Mouse (Mus musculus) lung, embryonic 15.5 days (tissue): ENCODE results near the gene Zfp709. TPM values are rescaled to one million over a fixed set of nuclear protein-coding genes. Genes with fewer than 3 reads are reported as not detected.
"Not testable (repeated sequence)": the region's sequence is repeated elsewhere in the genome, so short reads cannot be mapped to it uniquely, and the experiment has no call there.

Source experiments
- ATAC-seq: fragments of 200-750 bp; cut with Nextera tagmentation; 2 replicates; pipeline ENCODE4 v1.8.0; 2017; ENCODE audit warnings: moderate number of reproducible peaks, borderline replicate concordance; ENCODE audit not compliant: low FRiP score, low TSS enrichment; ENCODE audit errors: extremely low read depth
- H3K27ac ChIP-seq: fragments of 300-500 bp; sonication (generic); 2 replicates; pipeline ENCODE4 v1.5.1; 2015; ENCODE audit warnings: moderate library complexity, mild to moderate bottlenecking, inconsistent platforms
- H3K27me3 ChIP-seq: fragments of 300-500 bp; sonication (generic); 2 replicates; pipeline ENCODE4 v1.6.1; 2015; ENCODE audit warnings: inconsistent platforms
- H3K36me3 ChIP-seq: fragments of 300-500 bp; sonication (generic); 2 replicates; pipeline ENCODE4 v1.6.1; 2015; ENCODE audit warnings: inconsistent platforms
- H3K4me1 ChIP-seq: fragments of 300-500 bp; sonication (generic); 2 replicates; pipeline ENCODE4 v1.6.1; 2015; ENCODE audit warnings: inconsistent platforms
- H3K4me2 ChIP-seq: fragments of 300-500 bp; sonication (generic); 2 replicates; pipeline ENCODE4 v1.6.1; 2015; ENCODE audit warnings: inconsistent platforms, mild to moderate bottlenecking, moderate library complexity
- H3K4me3 ChIP-seq: fragments of 300-500 bp; sonication (generic); 2 replicates; pipeline ENCODE4 v1.5.1; 2015; ENCODE audit warnings: mild to moderate bottlenecking, inconsistent platforms
- H3K9ac ChIP-seq: fragments of 300-500 bp; sonication (generic); 2 replicates; pipeline ENCODE4 v1.6.1; 2015; ENCODE audit warnings: inconsistent platforms
- H3K9me3 ChIP-seq: fragments of 300-500 bp; sonication (generic); 2 replicates; pipeline ENCODE4 v1.6.1; 2016; ENCODE audit warnings: inconsistent platforms
- WGBS: fragments of 180-500 bp; shearing (Covaris S2); methylation state at CpG from one replicate; pipeline ENCODE4 v1.1.7; 2015; 5-methylcytosine and 5-hydroxymethylcytosine counted together
- polyA plus RNA-seq: library from polyadenylated mRNA; unstranded; fragments of >200 nt; fragmentation: Nextera tagmentation; extraction: Ambion mirVana; gene quantifications from 2 replicates; pipeline ENCODE4 v1.2.1, GENCODE M21; 2015

Gene Zfp709
- polyA plus RNA-seq, 1 experiment from 2014 or later = 6.5 TPM

DNA sequence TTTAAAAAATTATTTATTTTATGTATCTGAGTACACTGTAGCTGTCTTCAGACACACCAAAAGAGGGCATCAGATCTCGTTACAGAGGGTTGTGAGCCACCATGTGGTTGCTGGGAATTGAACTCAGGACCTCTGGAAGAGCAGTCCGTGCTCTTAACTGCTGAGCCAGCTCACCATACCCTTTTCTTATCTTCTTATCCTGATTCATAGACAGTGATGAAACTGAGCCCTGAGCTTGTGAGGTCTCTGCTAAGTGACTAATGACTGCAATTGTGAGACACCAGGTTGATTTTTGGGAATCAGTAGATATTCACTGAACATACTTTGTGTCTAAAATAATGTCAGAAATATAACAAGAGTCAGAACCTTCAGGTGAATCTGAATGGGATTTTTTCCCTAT lies 56.2 kb downstream of the Zfp709 start:
- not testable (repeated sequence) for H3K9me3 ChIP-seq, H3K4me1 ChIP-seq, H3K36me3 ChIP-seq, H3K27ac ChIP-seq, H3K9ac ChIP-seq, ATAC-seq, H3K27me3 ChIP-seq, H3K4me3 ChIP-seq, H3K4me2 ChIP-seq
- WGBS = 76% methylated on average over 2 of the region's 2 CpGs

DNA sequence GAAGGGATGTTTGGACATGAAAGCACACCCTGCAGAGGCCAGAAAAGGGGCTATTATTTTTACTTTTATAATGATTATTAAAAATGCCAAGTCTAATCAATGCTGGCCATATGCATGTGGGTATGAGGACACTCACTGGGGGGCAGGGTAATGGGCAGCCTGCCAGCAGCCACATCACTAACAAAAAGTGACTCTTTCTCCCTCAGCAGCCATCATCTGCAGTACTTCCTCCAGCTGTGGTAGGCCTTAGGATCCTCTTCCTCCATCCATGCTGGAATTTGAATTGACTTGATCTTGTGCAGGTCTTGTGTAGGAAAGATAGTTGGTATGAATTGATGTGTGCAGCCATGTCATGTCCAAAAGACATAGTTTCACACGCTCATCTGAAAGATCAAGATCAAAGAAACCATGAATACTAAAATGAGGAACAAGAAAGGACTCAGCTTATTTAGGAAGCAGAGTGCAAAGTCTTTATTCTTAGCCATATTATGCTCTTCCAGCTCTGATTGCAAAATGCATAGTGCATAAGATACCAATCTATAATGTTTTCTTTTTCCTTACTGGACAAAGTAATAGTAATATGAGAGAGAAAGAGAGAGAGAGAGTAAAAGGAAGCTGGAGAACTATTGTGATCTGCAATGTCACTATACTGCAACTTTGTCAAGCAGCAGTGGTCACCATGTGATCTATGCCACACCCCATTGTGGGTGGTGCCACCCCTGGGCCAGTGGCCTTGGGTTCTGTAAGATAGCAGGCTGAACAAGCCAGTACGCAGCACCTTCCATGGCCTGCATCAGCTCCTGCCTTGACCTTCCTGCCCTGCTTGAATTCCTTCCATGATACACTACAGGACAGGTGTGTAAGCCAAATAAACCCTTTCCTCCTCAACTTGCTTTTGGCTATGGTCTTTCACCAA lies 58.7 kb downstream of the Zfp709 start:
- Histone ChIP-seq H3K9me3 (no peaks in the 10 kb centered on the region), H3K4me1 (no peaks in the 10 kb centered on the region), H3K27ac (no peak overlapping the region), H3K27me3 (no peaks in the 10 kb centered on the region), H3K9ac (no peak overlapping the region), H3K4me2 (no peak overlapping the region), H3K4me3 (no peak overlapping the region), H3K36me3 (no peaks in the 10 kb centered on the region)
- 68% methylated on average over 2 of the region's 2 CpGs for WGBS
- ATAC-seq = no peak

DNA sequence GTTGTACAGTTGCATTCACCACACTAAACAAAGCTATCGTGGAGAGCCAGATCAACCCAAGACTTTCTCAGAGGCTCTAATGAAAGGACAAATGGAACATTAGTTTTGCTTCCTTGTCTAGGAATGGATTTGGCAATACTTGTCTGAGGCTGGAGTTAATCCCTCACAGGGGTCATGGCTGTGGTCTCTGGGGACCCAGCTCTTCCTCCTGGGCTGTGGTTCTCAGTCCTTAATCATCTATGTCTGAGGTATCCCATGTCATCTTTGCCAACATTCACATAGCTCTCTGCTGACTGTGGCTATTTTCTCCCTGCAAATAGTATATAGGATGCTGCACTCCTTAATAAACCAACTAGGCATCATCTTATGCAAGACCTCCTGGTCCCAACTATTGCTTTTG lies 60.0 kb downstream of the Zfp709 start:
- H3K4me3 ChIP-seq = no peak overlapping the region
- ATAC-seq = no peak
- H3K27me3 ChIP-seq = no peaks in the 10 kb centered on the region
- H3K27ac ChIP-seq = no peak overlapping the region
- H3K4me2 ChIP-seq = no peak overlapping the region
- no peaks in the 10 kb centered on the region for H3K9me3 ChIP-seq
- H3K9ac ChIP-seq = no peak overlapping the region
- WGBS = 84% methylated on average over 1 of the region's 1 CpGs
- no peaks in the 10 kb centered on the region for H3K4me1 ChIP-seq
- no peaks in the 10 kb centered on the region for H3K36me3 ChIP-seq

Other genes starting within 250 kb of the Zfp709 start
- gene Unc13a, start 210.3 kb upstream of the Zfp709 start, polyA plus RNA-seq = 0.66 and 0.81 TPM in 2 replicates
- gene Jak3, start 205.7 kb upstream of the Zfp709 start, polyA plus RNA-seq = 9.9 TPM in 2 replicates
- 0.63 and 1.3 TPM in 2 replicates for gene Insl3, start 192.8 kb upstream of the Zfp709 start, polyA plus RNA-seq
- gene B3gnt3, start 180.2 kb upstream of the Zfp709 start, polyA plus RNA-seq = 3.3 and 3.6 TPM in 2 replicates
- gene Fcho1, start 156.3 kb upstream of the Zfp709 start, polyA plus RNA-seq = 4.8 and 7.6 TPM in 2 replicates
- 6.6 and 7.6 TPM in 2 replicates for gene Zfp882, start 26.6 kb downstream of the Zfp709 start, polyA plus RNA-seq
- 20.8 and 23.4 TPM in 2 replicates for gene Zfp617, start 26.6 kb downstream of the Zfp709 start, polyA plus RNA-seq
- gene Zfp961, start 69.0 kb downstream of the Zfp709 start, polyA plus RNA-seq = 21.4 and 22.3 TPM in 2 replicates
- 2.4 and 3.0 TPM in 2 replicates for gene Cyp4f18, start 127.6 kb downstream of the Zfp709 start, polyA plus RNA-seq
- not detected in 2 replicates for gene Olfr372, start 159.2 kb downstream of the Zfp709 start, polyA plus RNA-seq
- not detected in 2 replicates for gene Olfr373, start 201.2 kb downstream of the Zfp709 start, polyA plus RNA-seq
- gene Olfr374, start 225.0 kb downstream of the Zfp709 start, polyA plus RNA-seq = not detected in 2 replicates